Mouse (Mus musculus) cortical plate, adult 2 months (tissue): ENCODE results near the gene Gli3. TPM values are rescaled to one million over a fixed set of nuclear protein-coding genes. Genes with fewer than 3 reads are reported as not detected.

Experiments used
- H3K27ac ChIP-seq: fragments of 200-500 bp; 2 replicates; pipeline ENCODE4 v1.5.1; 2012; ENCODE audit warnings: low read length, control low read depth, inconsistent platforms; ENCODE audit not compliant: insufficient read depth
- H3K4me1 ChIP-seq: fragments of 200-500 bp; 2 replicates; pipeline ENCODE4 v1.6.1; 2011; ENCODE audit warnings: low read length; ENCODE audit not compliant: control insufficient read depth, insufficient read depth
- H3K4me3 ChIP-seq: fragments of 200-500 bp; 2 replicates; pipeline ENCODE4 v1.5.1; 2011; ENCODE audit warnings: mild to moderate bottlenecking, low read length, control low read depth; ENCODE audit not compliant: insufficient read depth
- CTCF ChIP-seq: fragments of 200-500 bp; IDR thresholded peaks from 2 replicates; pipeline ENCODE4 v1.5.1; 2011; ENCODE audit warnings: mild to moderate bottlenecking, control low read depth, low read length; ENCODE audit not compliant: insufficient read depth; ENCODE audit errors: extremely low read depth
- POLR2A ChIP-seq: fragments of 200-500 bp; IDR thresholded peaks from 2 replicates; pipeline ENCODE4 v1.6.1; 2011; ENCODE audit warnings: mild to moderate bottlenecking, low read length, control low read depth; ENCODE audit not compliant: insufficient read depth; ENCODE audit errors: extremely low read depth
- polyA plus RNA-seq: library from polyadenylated mRNA; depleted of rRNA; stranded (reverse); fragments of >200 nt; gene quantifications from 2 replicates; pipeline ENCODE4 v1.2.3, GENCODE M21; 2012; rRNA removed

Gene Gli3
- 3.9 and 4.0 TPM in 2 replicates for polyA plus RNA-seq

GRCm38 (mm10) chr13:15462830-15463491 is at the start of gene Gli3:
TSS of gene Gli3 (plus strand) at chr13:15463235.
- Histone ChIP-seq H3K27ac (peak within 1 kb of the TSS; percentile 59; the same call in 1 of the 2 replicates), H3K4me3 (peak within 1 kb of the TSS; percentile 39), H3K4me1 (no peaks in the 10 kb centered on the region)
- TF ChIP-seq POLR2A (no peak), CTCF (no peak)

DNA sequence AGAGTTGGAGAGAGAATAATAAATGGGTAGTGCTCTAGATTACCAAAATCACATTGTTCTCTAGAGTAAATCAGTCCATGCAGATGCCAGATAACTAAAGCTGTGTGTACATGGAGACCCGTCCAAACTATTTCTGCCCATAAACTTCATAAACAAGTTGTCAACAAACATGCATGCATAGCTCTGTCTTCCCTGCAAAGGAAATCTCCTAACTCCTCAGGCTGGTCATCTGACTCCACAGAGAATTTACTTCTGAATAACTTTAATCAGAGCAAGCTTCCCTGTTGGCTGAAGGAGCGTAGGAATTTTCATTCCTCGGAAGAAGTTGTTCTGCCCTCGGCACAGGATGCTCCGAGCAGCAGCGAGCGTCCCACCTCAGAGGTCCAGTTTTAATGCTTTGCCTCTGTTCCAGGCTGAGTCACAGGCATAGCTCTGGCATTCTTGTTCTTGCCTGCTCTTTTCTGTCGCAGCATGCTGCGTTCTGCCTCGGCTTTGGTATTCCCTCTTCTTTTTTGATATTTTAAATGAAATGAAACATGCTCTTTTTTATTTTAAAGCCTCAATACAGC is 41.8 kb upstream of the Gli3 start:
- TF ChIP-seq POLR2A (no peak), CTCF (no peak)
- no peak overlapping the region for H3K4me3 ChIP-seq
- H3K4me1 ChIP-seq = no peaks in the 10 kb centered on the region
- H3K27ac ChIP-seq = no peak overlapping the region

DNA sequence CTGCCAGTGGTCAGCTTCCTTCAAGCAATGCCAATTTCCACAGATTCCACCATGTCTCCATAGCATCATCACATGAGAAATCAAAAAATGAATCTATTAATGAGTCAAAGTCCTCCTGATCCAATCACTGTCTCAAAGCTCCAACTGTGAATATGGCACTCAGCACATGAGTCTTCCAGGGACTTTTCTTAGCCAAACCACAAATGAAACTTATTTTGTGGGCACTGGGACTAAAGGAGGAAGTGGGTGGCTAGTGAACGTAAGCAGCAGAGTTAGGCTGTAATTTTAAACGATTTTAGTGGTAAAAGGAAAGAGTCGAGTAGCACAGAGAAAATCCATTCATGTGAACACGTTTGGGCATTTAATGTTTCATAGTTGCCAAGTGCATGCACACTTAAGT is 21.0 kb upstream of the Gli3 start:
- no peak overlapping the region for H3K27ac ChIP-seq
- no peak for TF ChIP-seq CTCF
- TF ChIP-seq POLR2A = no peak
- H3K4me3 ChIP-seq = no peak overlapping the region

DNA sequence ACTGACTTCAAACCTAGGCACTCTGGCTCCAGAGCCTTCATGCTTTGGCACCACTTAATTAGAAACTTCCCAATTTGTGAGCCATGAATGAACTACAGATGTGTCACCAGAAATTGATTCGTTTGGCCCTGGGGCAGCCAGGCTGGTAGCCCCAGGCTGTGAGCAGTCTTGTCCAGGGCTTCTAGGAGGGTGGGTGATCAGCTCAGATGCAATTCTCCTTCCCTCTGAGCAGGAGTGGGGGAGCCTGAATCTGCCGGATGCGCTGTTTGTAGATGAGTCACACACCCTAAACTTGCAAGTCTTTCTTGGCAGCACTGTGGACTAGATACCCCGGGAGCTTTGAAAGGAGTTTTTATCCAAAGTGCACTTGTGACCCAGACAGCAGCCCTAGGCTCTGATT is 18.7 kb upstream of the Gli3 start:
- no peak for TF ChIP-seq POLR2A
- TF ChIP-seq CTCF = no peak
- no peak overlapping the region for H3K27ac ChIP-seq

More for the DNA sequence above, 21.0 kb upstream of the Gli3 start:
- no peaks in the 10 kb centered on the region for H3K4me1 ChIP-seq

GRCm38 (mm10) chr13:15445591-15445990 is 17.4 kb upstream of the Gli3 start:
- no peak overlapping the region for H3K4me3 ChIP-seq
- H3K4me1 ChIP-seq = no peaks in the 10 kb centered on the region
- H3K27ac ChIP-seq = no peak overlapping the region
- TF ChIP-seq CTCF (no peak), POLR2A (no peak)

More for the DNA sequence above, 18.7 kb upstream of the Gli3 start:
- Histone ChIP-seq H3K4me3 (no peak overlapping the region), H3K4me1 (no peaks in the 10 kb centered on the region)

DNA sequence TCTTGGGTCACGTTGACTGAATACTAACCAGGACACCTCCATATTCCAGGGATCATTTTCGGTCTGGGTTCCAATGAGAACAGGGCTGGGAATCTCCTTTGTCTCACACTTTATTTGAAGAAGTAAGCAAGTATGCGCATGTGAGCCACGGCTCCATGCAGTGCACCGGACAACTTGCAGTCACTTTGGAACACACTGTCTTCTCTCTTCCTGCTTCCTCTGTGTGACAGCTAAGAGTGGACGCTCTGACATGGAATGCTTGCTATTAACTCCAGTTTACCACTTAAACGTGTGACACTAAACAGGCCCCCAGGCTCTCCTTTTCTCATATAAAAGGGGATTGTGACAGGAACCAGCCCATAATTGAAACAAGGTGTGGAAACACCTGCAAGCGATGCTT is 17.0 kb upstream of the Gli3 start:
- Histone ChIP-seq H3K4me1 (no peaks in the 10 kb centered on the region), H3K4me3 (no peak overlapping the region), H3K27ac (no peak overlapping the region)
- TF ChIP-seq POLR2A (no peak), CTCF (no peak)

DNA sequence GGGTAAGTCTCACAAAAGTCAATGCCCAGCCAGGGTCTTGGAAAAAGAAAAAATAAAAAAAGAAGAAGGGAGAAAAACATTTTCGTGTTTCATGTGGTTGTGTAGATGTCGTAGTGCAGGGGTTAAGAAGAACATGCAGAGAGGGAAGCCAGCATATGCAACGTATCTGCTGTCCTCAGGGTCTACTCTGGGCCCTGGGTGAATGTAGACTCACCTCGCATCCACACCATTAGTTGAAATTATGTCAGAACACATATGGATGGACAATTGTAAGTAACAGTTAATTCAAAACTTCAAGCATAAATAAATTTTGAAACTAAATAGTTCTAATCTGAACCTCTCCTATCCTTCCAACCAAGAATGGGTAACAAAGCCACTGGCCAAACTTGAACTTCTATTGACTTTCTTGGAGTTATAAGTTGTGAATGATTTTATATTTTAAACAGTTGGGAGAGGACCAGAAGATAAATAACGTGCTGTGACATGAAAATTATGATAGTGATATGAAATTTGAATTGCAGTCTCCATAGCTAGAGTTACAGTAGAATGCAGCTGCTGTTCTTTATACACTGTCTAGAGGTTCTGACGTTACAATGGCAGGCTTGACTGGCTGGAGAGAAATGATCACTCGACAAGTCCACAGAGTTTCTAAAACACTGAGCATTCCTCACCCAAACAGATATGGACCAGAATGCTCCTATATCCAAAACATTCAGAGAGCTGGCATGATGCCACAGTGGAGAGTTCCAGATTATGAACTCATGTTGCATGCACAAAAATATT is 16.1 kb upstream of the Gli3 start:
- Histone ChIP-seq H3K4me3 (no peak overlapping the region), H3K4me1 (no peaks in the 10 kb centered on the region), H3K27ac (no peak overlapping the region)
- TF ChIP-seq CTCF (no peak), POLR2A (no peak)

GRCm38 (mm10) chr13:15450941-15451340 is 12.1 kb upstream of the Gli3 start:
- Histone ChIP-seq H3K27ac (no peak overlapping the region), H3K4me3 (no peak overlapping the region), H3K4me1 (no peaks in the 10 kb centered on the region)
- no peak for TF ChIP-seq POLR2A

DNA sequence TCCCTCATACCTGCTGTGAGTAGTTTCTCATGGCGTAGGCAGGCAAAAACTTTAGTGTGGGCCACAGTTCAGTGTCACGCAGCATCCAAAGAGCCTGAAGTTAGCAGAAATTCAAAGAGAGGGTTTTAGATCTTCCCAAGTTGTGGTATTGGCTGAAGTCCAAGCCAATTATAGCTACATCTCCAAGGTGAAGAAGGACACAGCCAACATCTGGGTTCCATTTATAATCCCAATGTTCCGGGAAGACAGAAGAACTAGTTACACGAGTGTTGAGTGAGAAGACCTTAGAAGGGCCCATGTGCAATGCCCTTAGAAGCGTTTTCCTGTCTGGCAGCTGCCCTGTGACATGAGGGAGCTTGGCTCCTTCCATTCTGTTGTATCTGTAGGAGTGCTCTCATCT is 5.2 kb upstream of the Gli3 start:
- Histone ChIP-seq H3K4me1 (no peaks in the 10 kb centered on the region), H3K27ac (no peak overlapping the region), H3K4me3 (no peak overlapping the region)
- TF ChIP-seq POLR2A = no peak
- TF ChIP-seq CTCF = no peak

GRCm38 (mm10) chr13:15461926-15462325 is 1.1 kb upstream of the Gli3 start:
- Histone ChIP-seq H3K4me3 (no peak overlapping the region), H3K27ac (no peak overlapping the region), H3K4me1 (no peaks in the 10 kb centered on the region)
- no peak for TF ChIP-seq POLR2A
- TF ChIP-seq CTCF = no peak
